Comparison of ENCODE assay signal across 9 mouse cellular contexts in genomic region chr17:66490022-66490601, GRCm38 (mm10). TPM values are rescaled to one million over a fixed set of nuclear protein-coding genes. Genes with fewer than 3 reads are reported as not detected.
DNase-seq lines count a peak whose midpoint lies in the region; ATAC-seq and TF ChIP-seq lines count a peak whose summit lies in the region.
"Had no signal": no experiment of that assay in that cellular context is flagged by ENCODE, and none has a peak within 500 bp of the region (broad histone marks: within the 10 kb centered on the region; RNA-seq: fewer than 3 reads in every experiment).

No protein-coding gene starts in this region.

- DNase-seq in adrenal gland, adult (ENCODE audit: inconsistent age in 2 of 2, low spot score in 1 of 2) = peak; percentile 43 to 82
- DNase-seq in adrenal gland, adult 8-10 months = no peak
- DNase-seq in hindlimb bud, embryonic 11.5 days (ENCODE audit: extremely low spot score, low read depth, low spot score) = peak; percentile 70
- DNase-seq in layer of hippocampus, postnatal 25 days (ENCODE audit: extremely low spot score in 1 of 2, low spot score in 1 of 2) = peak; percentile 44 to 47

- no peak overlapping the region for H3K27ac ChIP-seq in bone marrow, adult 2 months (ENCODE audit: control insufficient read depth, insufficient read depth, low read depth, low read length, poor library complexity)
- no peak overlapping the region for H3K27ac ChIP-seq in small intestine, adult 2 months (ENCODE audit: insufficient read depth, low read depth, low read length)
- H3K27ac ChIP-seq: liver, embryonic 15.5 days had no signal

- no peak overlapping the region for H3K4me3 ChIP-seq in bone marrow, adult 2 months (replicated peaks; ENCODE audit: control insufficient read depth, low read depth, low read length)
- no peak overlapping the region for H3K4me3 ChIP-seq in small intestine, adult 2 months (ENCODE audit: low read depth, low read length)
- H3K4me3 ChIP-seq: liver, embryonic 15.5 days had no signal

- no peaks in the 10 kb centered on the region for H3K4me1 ChIP-seq in bone marrow, adult 2 months (ENCODE audit: control insufficient read depth, insufficient read depth, low read length)
- H3K4me1 ChIP-seq in small intestine, adult 2 months (ENCODE audit: control insufficient read depth, insufficient read depth, insufficient read length, low read length) = no peaks in the 10 kb centered on the region

- ATAC-seq in erythroblast, adult 5-6 weeks (replicated peaks; ENCODE audit: low FRiP score, poor library complexity, severe bottlenecking) = peak; percentile 73; the same call in 1 of the 2 replicates
- ATAC-seq in megakaryocyte-erythroid progenitor cell, adult 5-6 weeks (replicated peaks; ENCODE audit: low FRiP score, low TSS enrichment, poor library complexity, severe bottlenecking) = peak; percentile 73

- TF ChIP-seq CTCF in bone marrow, adult 2 months (IDR thresholded peaks at IDR 0.05; ENCODE audit: control insufficient read depth, insufficient read depth, low read length) = peak; percentile 62
- peak; percentile 32; the same call in 1 of the 2 replicates for TF ChIP-seq CTCF in small intestine, adult 2 months (IDR thresholded peaks at IDR 0.05; ENCODE audit: extremely low read depth, insufficient read length, insufficient replicate concordance, low read depth, low read length)

- H3K36me3 ChIP-seq in small intestine, adult 2 months (ENCODE audit: control insufficient read depth, insufficient read depth, low read length) = peaks cover 7% of the 10 kb centered on the region

- WGBS in bone marrow, adult 2 months = 44% methylated on average over 10 of the region's 10 CpGs
- 41% methylated on average over 10 of the region's 10 CpGs for WGBS in small intestine, adult 2 months

- no peaks in the 10 kb centered on the region for H3K27me3 ChIP-seq in small intestine, adult 2 months (ENCODE audit: control insufficient read depth, insufficient read depth, low read length)

- no peak for TF ChIP-seq POLR2A in bone marrow, adult 2 months (IDR thresholded peaks at IDR 0.05; ENCODE audit: borderline replicate concordance, control insufficient read depth, low read depth, low read length)
- TF ChIP-seq POLR2A in small intestine, adult 2 months (IDR thresholded peaks at IDR 0.05; ENCODE audit: low read depth, low read length) = no peak

RNA-seq across cellular contexts. Expression of gene Rab12, which starts 29.4 kb away (rescaled TPM):
- total RNA-seq in adrenal gland, adult 8-10 months (2022) = 100 to 1,000 TPM in 2 of 4 experiments, 10 to 100 TPM in 2; 81.3 to 109 (median 95.2) TPM
- polyA plus RNA-seq in bone marrow, adult 2 months (2011; ENCODE audit: insufficient read depth, insufficient read length, low replicate concordance, missing spikeins) = 25.3 and 33.2 TPM in 2 replicates
- 5.0 and 5.6 TPM in 2 replicates for total RNA-seq in erythroblast, adult 5-6 weeks (2015; ENCODE audit: low replicate concordance)
- total RNA-seq in erythroblast, adult 5-6 weeks (2017; ENCODE audit: low replicate concordance) = 5.3 and 10.1 TPM in 2 replicates
- 100 to 1,000 TPM; 115 to 116 TPM for total RNA-seq in layer of hippocampus, postnatal 25 days (2021)
- 15.3 and 24.4 TPM in 2 replicates for total RNA-seq in megakaryocyte-erythroid progenitor cell, adult 5-6 weeks (2014; fragmentation: Nextera tagmentation)
- 21.4 and 22.4 TPM in 2 replicates for total RNA-seq in megakaryocyte-erythroid progenitor cell, adult 5-6 weeks (2017)
- 9.3 and 25.7 TPM in 2 replicates for polyA plus RNA-seq in small intestine, adult 2 months (2012; rRNA removed)

RNA-seq across cellular contexts. Expression of gene Mtcl1, which starts 40.6 kb away (rescaled TPM):
- 10 to 100 TPM in 2 of 4 experiments, 1 to 10 TPM in 2; 8.2 to 17.0 (median 11.1) TPM for total RNA-seq in adrenal gland, adult 8-10 months (2022)
- polyA plus RNA-seq in bone marrow, adult 2 months (2011; ENCODE audit: insufficient read depth, insufficient read length, low replicate concordance, missing spikeins) = 4.2 TPM in 1 of 2 replicates, not detected in the other
- total RNA-seq in erythroblast, adult 5-6 weeks (2015; ENCODE audit: low replicate concordance) = not detected in 2 replicates
- total RNA-seq in erythroblast, adult 5-6 weeks (2017; ENCODE audit: low replicate concordance) = not detected in 2 replicates
- 10 to 100 TPM; 30.7 to 37.8 TPM for total RNA-seq in layer of hippocampus, postnatal 25 days (2021)
- total RNA-seq in megakaryocyte-erythroid progenitor cell, adult 5-6 weeks (2014; fragmentation: Nextera tagmentation) = not detected in 2 replicates
- total RNA-seq in megakaryocyte-erythroid progenitor cell, adult 5-6 weeks (2017) = not detected in 2 replicates
- 1.8 and 1.9 TPM in 2 replicates for polyA plus RNA-seq in small intestine, adult 2 months (2012; rRNA removed)

Comparison
In these comparisons a context has a peak if more than half of its experiments do, and no peak if none do; other contexts are left out.
1. RNA of gene Mtcl1, which starts 40.6 kb away (total RNA-seq): 30.7 to 37.8 TPM in layer of hippocampus, postnatal 25 days and 8.2 to 17.0 TPM in adrenal gland, adult 8-10 months; not detected in erythroblast, adult 5-6 weeks and not detected in megakaryocyte-erythroid progenitor cell, adult 5-6 weeks; every median in the first group is over 4 times any median in the second.